Mouse (Mus musculus) heart, embryonic 11.5 days (tissue): ENCODE measurements around the gene Sys1. TPM values are rescaled to one million over a fixed set of nuclear protein-coding genes. Genes with fewer than 3 reads are reported as not detected.

Experiments used
- ATAC-seq: fragments of 200-750 bp; cut with Nextera tagmentation; replicated peaks from 2 replicates; pipeline ENCODE4 v1.8.0; 2017; ENCODE audit warnings: moderate library complexity; ENCODE audit not compliant: insufficient number of reproducible peaks, low FRiP score, low TSS enrichment
- H3K27ac ChIP-seq: fragments of 300-500 bp; sonication (generic); 2 replicates; pipeline ENCODE4 v1.5.1; 2014; ENCODE audit warnings: mild to moderate bottlenecking, low read depth, low read length
- H3K27me3 ChIP-seq: fragments of 300-500 bp; sonication (generic); 2 replicates; pipeline ENCODE4 v1.6.1; 2014; ENCODE audit warnings: mild to moderate bottlenecking, low read length, mixed read lengths; ENCODE audit not compliant: control insufficient read depth, insufficient read depth
- H3K36me3 ChIP-seq: fragments of 300-500 bp; sonication (generic); 2 replicates; pipeline ENCODE4 v1.6.1; 2014; ENCODE audit warnings: mild to moderate bottlenecking, low read length, moderate library complexity, mixed read lengths; ENCODE audit not compliant: control insufficient read depth, insufficient read depth
- H3K4me1 ChIP-seq: fragments of 300-500 bp; sonication (generic); 2 replicates; pipeline ENCODE4 v1.6.1; 2014; ENCODE audit warnings: low read length; ENCODE audit not compliant: control insufficient read depth, insufficient read depth
- H3K4me2 ChIP-seq: fragments of 300-500 bp; sonication (generic); 2 replicates; pipeline ENCODE4 v1.6.1; 2014; ENCODE audit warnings: mild to moderate bottlenecking, moderate library complexity
- H3K4me3 ChIP-seq: fragments of 300-500 bp; sonication (generic); 2 replicates; pipeline ENCODE4 v1.5.1; 2014; ENCODE audit warnings: low read depth, low read length
- H3K9ac ChIP-seq: fragments of 300-500 bp; sonication (generic); 2 replicates; pipeline ENCODE4 v1.6.1; 2014; ENCODE audit warnings: mild to moderate bottlenecking, low read depth, low read length, moderate library complexity
- H3K9me3 ChIP-seq: fragments of 300-500 bp; sonication (generic); replicated peaks from 2 replicates; pipeline ENCODE4 v1.6.1; 2016; ENCODE audit warnings: low read length; ENCODE audit not compliant: control insufficient read depth
- WGBS: fragments of 180-500 bp; shearing (Covaris S2); extraction: QIAGEN DNeasy Blood & Tissue Kit; methylation state at CpG from one replicate; pipeline ENCODE4 v1.1.7; 2014; ENCODE audit not compliant: insufficient replicate concordance; 5-methylcytosine and 5-hydroxymethylcytosine counted together
- polyA plus RNA-seq: library from polyadenylated mRNA; unstranded; fragments of >200 nt; fragmentation: Nextera tagmentation; extraction: Ambion mirVana; gene quantifications from 2 replicates; pipeline ENCODE4 v1.2.1, GENCODE M21; 2014

Sys1 gene
- 37.0 and 42.3 TPM in 2 replicates for polyA plus RNA-seq

DNA sequence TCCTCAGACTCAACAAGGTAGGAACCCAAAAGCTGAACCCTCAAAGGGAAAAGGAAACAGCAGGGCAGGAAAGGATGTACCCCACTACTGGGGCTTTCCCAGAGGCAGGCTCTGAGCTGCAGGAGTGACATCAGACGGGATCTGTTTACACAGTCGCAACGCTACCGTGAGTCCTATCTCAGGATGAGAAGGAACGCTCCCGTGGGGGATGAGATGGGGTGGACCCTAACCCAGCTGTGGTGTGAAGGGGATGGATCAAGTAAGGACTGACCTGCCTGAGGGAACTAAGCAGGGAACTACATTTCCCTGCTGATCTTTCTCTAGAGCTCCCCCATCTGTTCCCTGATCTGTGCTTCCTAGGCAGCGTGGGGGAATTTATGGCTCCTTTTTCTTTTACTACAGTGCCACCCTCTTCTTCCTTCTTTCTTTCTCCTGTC lies at the start of gene Sys1:
Gene Sys1 (plus strand): TSS at position 101 of the 437 bp plus-strand sequence.
- H3K36me3 ChIP-seq: no peaks in the 10 kb centered on the region
- peak within 1 kb of the TSS; percentile 52 for H3K4me2 ChIP-seq
- H3K27ac ChIP-seq: no peak within 1 kb of the TSS
- H3K27me3 ChIP-seq: no peaks in the 10 kb centered on the region
- WGBS: under 1% methylated on average over 7 of the region's 7 CpGs
- H3K9me3 ChIP-seq: no peaks in the 10 kb centered on the region
- peak within 1 kb of the TSS; percentile 39 for H3K9ac ChIP-seq
- H3K4me1 ChIP-seq: peaks cover 25% of the 10 kb centered on the region
- H3K4me3 ChIP-seq: peak within 1 kb of the TSS; percentile 8; the same call in 1 of the 2 replicates
- no peak for ATAC-seq

DNA sequence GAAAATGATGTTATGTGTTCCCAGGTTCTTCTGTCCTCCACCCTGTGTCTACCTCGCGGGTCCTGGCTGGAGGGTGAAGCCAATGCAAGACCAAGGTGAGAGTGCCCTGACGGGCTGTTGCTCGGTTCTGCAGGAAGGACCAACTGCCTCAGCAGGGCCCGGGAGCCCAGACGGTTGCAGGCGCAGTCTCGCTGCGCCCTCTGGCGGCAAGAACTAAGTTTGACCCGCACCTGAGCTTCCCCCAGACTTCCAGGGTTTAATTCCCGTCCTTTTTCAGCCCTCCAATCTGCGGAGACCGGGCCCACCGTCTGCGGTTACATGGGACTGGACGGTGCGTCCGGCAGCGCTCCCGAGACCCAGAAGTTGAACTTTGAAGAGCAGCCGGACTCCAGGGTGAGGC lies 49.1 kb upstream of the Sys1 start:
- H3K27ac ChIP-seq: no peak overlapping the region
- H3K4me1 ChIP-seq: peaks cover 9% of the 10 kb centered on the region
- H3K9ac ChIP-seq: no peak overlapping the region
- no peaks in the 10 kb centered on the region for H3K36me3 ChIP-seq
- H3K27me3 ChIP-seq: peaks cover 83% of the 10 kb centered on the region
- 0 out of 2 replicates have a peak overlapping the region, but pooled peaks have one; percentile 16 for H3K4me3 ChIP-seq
- no peaks in the 10 kb centered on the region for H3K9me3 ChIP-seq
- H3K4me2 ChIP-seq: peak overlapping the region; percentile 47
- under 1% methylated on average over 22 of the region's 22 CpGs for WGBS
- ATAC-seq: no peak

DNA sequence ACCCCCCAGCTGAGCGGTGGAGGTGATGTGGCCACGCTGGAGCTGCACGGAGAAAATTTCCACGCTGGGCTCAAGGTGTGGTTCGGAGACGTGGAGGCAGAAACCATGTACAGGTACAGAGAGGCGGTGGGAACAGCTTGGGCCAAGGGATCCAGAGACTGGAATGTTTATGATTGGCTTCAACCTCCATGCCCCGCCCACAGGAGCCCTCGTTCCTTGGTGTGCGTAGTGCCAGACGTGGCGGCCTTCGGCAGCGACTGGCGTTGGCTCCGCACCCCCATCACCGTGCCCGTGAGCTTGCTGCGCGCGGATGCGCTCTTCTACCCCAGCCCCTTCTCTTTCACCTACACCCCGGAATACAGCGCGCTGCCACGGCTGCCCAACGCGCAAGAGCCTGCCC lies 42.6 kb upstream of the Sys1 start:
- Histone ChIP-seq H3K4me1 (no peaks in the 10 kb centered on the region), H3K27ac (no peak overlapping the region), H3K4me2 (peak overlapping the region; percentile 55), H3K27me3 (peaks cover 38% of the 10 kb centered on the region), H3K9me3 (no peaks in the 10 kb centered on the region), H3K4me3 (peak overlapping the region; percentile 25), H3K36me3 (no peaks in the 10 kb centered on the region), H3K9ac (peak overlapping the region; percentile 43)
- ATAC-seq: no peak
- 15% methylated on average over 28 of the region's 28 CpGs for WGBS

DNA sequence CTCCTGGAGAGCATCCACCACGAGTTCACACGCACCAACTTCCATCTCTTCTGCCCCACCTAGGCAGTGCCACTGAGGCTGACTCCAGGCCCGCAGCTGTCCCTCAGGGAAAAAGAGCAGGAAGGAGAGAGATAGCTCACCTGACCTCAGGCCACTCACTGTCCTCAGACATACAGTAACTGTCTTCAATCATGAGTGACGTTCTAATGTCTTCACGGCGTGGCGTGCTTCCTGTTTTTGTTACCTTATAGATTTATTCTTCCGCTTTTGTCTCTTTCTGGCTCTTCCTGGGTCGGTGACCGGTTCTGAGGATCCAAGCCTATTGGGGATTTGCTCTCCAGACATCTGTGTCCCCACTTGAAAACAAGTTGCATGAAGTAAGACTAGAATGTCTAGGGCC lies 42.2 kb upstream of the Sys1 start:
- no peak for ATAC-seq
- peaks cover 34% of the 10 kb centered on the region for H3K27me3 ChIP-seq
- no peaks in the 10 kb centered on the region for H3K4me1 ChIP-seq
- peak overlapping the region; percentile 25 for H3K4me3 ChIP-seq
- H3K9ac ChIP-seq: peak overlapping the region; percentile 43
- H3K27ac ChIP-seq: no peak overlapping the region
- peak overlapping the region; percentile 55 for H3K4me2 ChIP-seq
- no peaks in the 10 kb centered on the region for H3K9me3 ChIP-seq
- H3K36me3 ChIP-seq: no peaks in the 10 kb centered on the region
- 54% methylated on average over 10 of the region's 10 CpGs for WGBS

DNA sequence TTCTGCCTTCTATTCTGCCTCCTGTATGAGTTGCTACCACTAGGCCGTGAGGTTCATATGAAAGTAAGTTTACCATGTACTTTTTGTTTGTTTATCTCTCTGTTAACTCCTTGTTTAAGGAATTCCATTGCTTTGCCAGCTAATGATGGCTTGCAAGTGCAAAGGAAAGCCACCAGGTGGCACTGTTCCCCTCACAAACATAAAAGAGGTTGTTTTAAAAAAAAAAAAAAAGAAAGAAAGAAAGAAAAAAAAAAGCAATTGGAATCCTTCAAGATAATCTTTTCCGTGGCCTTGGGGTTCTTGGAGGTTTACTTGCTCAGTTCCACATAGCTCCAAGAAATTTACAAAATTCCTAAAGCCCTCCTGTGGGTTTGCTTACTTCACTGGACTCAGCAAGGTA lies 39.6 kb upstream of the Sys1 start:
- H3K27me3 ChIP-seq: peaks cover 19% of the 10 kb centered on the region
- H3K36me3 ChIP-seq: no peaks in the 10 kb centered on the region
- ATAC-seq: no peak
- no peak overlapping the region for H3K4me2 ChIP-seq
- no peaks in the 10 kb centered on the region for H3K9me3 ChIP-seq
- no peaks in the 10 kb centered on the region for H3K4me1 ChIP-seq
- H3K27ac ChIP-seq: no peak overlapping the region
- H3K4me3 ChIP-seq: no peak overlapping the region
- H3K9ac ChIP-seq: no peak overlapping the region
- 0% methylated on average over 2 of the region's 2 CpGs for WGBS

DNA sequence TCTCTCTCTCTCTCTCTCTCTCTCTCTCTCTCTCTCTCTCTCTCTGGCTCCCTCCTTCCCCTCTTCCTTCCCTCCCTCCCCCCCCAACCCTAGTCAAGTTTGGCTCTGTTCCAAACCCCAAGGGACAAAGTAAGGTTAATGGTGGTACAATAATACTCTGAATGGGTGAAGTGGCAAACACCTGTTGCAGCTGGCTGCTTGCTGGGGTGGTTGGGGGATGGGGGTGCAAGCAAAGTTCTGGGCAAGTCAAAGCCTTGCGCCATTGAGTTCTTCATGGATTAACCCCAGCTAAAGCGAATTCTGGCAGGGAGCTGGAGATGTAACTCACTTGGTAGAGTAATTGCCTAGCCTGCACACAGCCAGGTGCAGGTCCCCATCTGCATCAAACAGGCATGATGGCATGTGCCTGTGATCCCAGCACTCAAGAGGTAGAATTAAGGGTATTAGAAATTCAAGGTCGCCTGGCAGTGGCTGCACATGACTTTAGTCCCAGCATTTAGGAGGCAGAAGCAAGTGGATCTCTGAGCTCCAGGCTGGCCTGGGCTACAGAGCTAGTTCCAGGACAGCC lies 38.4 kb upstream of the Sys1 start:
- 26% methylated on average over 3 of the region's 3 CpGs for WGBS
- H3K4me3 ChIP-seq: no peak overlapping the region
- no peak for ATAC-seq
- no peaks in the 10 kb centered on the region for H3K4me1 ChIP-seq
- peaks cover 19% of the 10 kb centered on the region for H3K27me3 ChIP-seq
- H3K27ac ChIP-seq: no peak overlapping the region
- no peaks in the 10 kb centered on the region for H3K36me3 ChIP-seq
- no peak overlapping the region for H3K4me2 ChIP-seq
- no peak overlapping the region for H3K9ac ChIP-seq
- H3K9me3 ChIP-seq: no peaks in the 10 kb centered on the region

DNA sequence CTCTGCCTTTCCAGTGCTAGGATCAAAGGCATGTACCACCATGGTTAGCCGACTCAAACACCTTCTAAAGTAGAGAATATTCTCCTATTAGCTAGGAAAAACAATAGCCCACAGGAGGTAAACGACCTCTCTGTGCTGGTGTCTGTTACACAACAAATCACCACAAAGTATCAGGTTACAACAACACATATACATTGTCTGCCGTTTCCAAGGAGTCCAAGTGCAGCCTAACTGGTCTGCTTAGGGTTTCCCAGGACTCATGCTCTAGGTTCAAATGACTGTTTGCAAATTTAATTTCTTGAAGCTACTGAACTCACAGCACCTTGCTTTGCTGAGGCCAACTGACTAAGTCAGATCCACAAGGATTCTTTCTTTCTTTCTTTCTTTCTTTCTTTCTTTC lies 37.3 kb upstream of the Sys1 start:
- H3K4me2 ChIP-seq: no peak overlapping the region
- peaks cover 11% of the 10 kb centered on the region for H3K27me3 ChIP-seq
- H3K4me3 ChIP-seq: no peak overlapping the region
- 0 out of 2 replicates have a peak, but pooled peaks cover 3% of the 10 kb centered on the region for H3K36me3 ChIP-seq
- no peak overlapping the region for H3K9ac ChIP-seq
- H3K27ac ChIP-seq: no peak overlapping the region
- ATAC-seq: no peak
- WGBS: 11% methylated on average over 3 of the region's 3 CpGs
- no peaks in the 10 kb centered on the region for H3K4me1 ChIP-seq
- H3K9me3 ChIP-seq: no peaks in the 10 kb centered on the region

DNA sequence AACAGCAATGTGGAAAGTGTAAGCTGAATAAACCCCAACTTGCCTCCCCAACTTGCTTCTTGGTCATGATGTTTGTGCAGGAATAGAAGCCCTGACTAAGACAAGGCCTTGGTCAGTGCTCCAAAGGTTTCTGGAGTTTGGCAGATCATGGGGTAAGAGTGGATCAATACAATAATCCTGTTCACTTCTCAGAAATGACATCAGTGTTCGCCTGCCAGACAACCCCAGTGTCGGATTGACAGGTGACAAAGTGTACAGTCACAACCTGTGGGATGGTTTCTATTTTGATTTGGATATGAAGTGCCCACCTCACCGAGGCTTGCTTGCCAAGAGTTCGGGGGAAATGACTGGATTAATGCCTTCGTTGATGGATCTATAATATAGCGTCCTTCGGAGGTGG lies 35.5 kb upstream of the Sys1 start:
- 80% methylated on average over 7 of the region's 7 CpGs for WGBS

DNA sequence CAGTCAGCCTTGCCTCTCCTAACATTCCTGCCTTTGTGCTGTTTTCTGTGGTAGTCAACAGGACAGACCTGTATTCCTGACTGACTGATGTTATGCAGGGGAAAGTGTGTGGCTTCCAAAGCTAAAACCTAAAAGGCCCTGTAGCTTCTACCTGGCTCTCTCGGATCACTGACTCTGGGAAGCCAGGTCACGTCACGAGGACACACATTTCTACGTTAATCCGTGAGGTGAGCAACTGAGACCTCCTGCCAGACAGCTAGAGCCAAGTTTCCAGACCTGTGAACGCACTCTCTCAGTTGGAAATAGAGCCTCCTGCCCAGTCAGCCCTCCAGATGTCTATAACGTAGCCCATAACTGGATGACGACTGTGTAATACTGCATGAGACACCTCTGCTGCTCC lies 34.8 kb upstream of the Sys1 start:
- no peak overlapping the region for H3K27ac ChIP-seq

More for the DNA sequence above, 35.5 kb upstream of the Sys1 start:
- Histone ChIP-seq H3K9me3 (no peaks in the 10 kb centered on the region), H3K9ac (no peak overlapping the region), H3K4me3 (no peak overlapping the region), H3K36me3 (0 out of 2 replicates have a peak, but pooled peaks cover 3% of the 10 kb centered on the region), H3K27me3 (0 out of 2 replicates have a peak, but pooled peaks cover 3% of the 10 kb centered on the region), H3K27ac (no peak overlapping the region), H3K4me2 (no peak overlapping the region), H3K4me1 (no peaks in the 10 kb centered on the region)
- no peak for ATAC-seq

More for the DNA sequence above, 34.8 kb upstream of the Sys1 start:
- 78% methylated on average over 8 of the region's 8 CpGs for WGBS
- H3K4me2 ChIP-seq: no peak overlapping the region
- H3K27me3 ChIP-seq: 0 out of 2 replicates have a peak, but pooled peaks cover 3% of the 10 kb centered on the region
- H3K9me3 ChIP-seq: no peaks in the 10 kb centered on the region
- H3K4me1 ChIP-seq: no peaks in the 10 kb centered on the region
- ATAC-seq: no peak
- 0 out of 2 replicates have a peak, but pooled peaks cover 5% of the 10 kb centered on the region for H3K36me3 ChIP-seq
- no peak overlapping the region for H3K4me3 ChIP-seq
- H3K9ac ChIP-seq: no peak overlapping the region
